ENCODE assay signal across 22 mouse cellular contexts in the genomic region with DNA sequence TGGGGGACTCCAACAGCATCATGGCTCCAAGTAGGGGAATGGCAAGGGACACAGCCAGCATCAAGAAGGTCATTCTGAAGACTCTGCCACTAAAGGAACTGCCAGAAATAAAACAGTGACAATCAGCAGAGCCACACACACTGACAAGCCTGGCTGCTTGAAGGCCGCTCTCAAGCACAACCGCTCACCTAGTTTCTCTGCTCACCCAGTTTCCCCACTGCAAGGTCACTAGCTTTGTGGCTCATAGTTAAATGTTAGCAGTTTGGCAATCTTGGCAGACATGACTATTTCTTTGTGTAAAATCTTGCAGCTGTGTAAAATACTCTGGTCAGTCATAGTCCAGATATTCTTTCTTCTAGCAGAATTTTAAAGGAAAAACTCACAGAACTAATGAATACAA. TPM values are rescaled to one million over a fixed set of nuclear protein-coding genes. Genes with fewer than 3 reads are reported as not detected.
DNase-seq lines count a peak whose midpoint lies in the region; ATAC-seq and TF ChIP-seq lines count a peak whose summit lies in the region.
"Had no signal": no experiment of that assay in that cellular context is flagged by ENCODE, and none has a peak within 500 bp of the region (broad histone marks: within the 10 kb centered on the region; RNA-seq: fewer than 3 reads in every experiment).

No protein-coding gene starts in this region.

- no peak for TF ChIP-seq EP300 in heart, postnatal 0 days (IDR thresholded peaks at IDR 0.05; ENCODE audit: low read depth)

- no peak for ATAC-seq in heart, postnatal 0 days (ENCODE audit: insufficient read depth, low read depth)
- ATAC-seq: forebrain, embryonic 15.5 days; hindbrain, postnatal 0 days; intestine, postnatal 0 days; midbrain, embryonic 16.5 days had no signal

- H3K9me3 ChIP-seq in heart, postnatal 0 days (replicated peaks; ENCODE audit: control insufficient read depth, low read length): no peaks in the 10 kb centered on the region
- no peaks in the 10 kb centered on the region for H3K9me3 ChIP-seq in heart, embryonic 10.5 days
- H3K9me3 ChIP-seq: embryonic facial prominence, embryonic 12.5 days; forebrain, embryonic 15.5 days; limb, embryonic 12.5 days; lung, embryonic 15.5 days had no signal

- no peak overlapping the region for H3K4me3 ChIP-seq in heart, postnatal 0 days (ENCODE audit: low read depth, low read length)
- no peak overlapping the region for H3K4me3 ChIP-seq in heart, embryonic 10.5 days
- H3K4me3 ChIP-seq in liver, adult 2 months (ENCODE audit: insufficient read depth, low read depth, low read length): no peak overlapping the region
- peak overlapping the region; percentile 74 for H3K4me3 ChIP-seq in brown adipose tissue, adult 24 weeks (ENCODE audit: insufficient read depth, low read depth, low read length)
- H3K4me3 ChIP-seq: embryonic facial prominence, embryonic 12.5 days; erythroblast, embryonic 14.5 days; forebrain, embryonic 15.5 days; left cerebral cortex, adult 2 months; limb, embryonic 12.5 days; lung, embryonic 15.5 days had no signal

- 0 out of 2 replicates have a peak overlapping the region, but pooled peaks have one; percentile 15 for H3K27ac ChIP-seq in heart, postnatal 0 days (ENCODE audit: low read depth)
- H3K27ac ChIP-seq in heart, embryonic 10.5 days: no peak overlapping the region
- H3K27ac ChIP-seq in liver, adult 2 months (replicated peaks; ENCODE audit: insufficient read depth, low read depth, low read length): no peak overlapping the region
- peak overlapping the region; percentile 100 for H3K27ac ChIP-seq in brown adipose tissue, adult 24 weeks (replicated peaks; ENCODE audit: low read depth, low read length)
- H3K27ac ChIP-seq: embryonic facial prominence, embryonic 12.5 days; forebrain, embryonic 15.5 days; hindbrain, postnatal 0 days; left cerebral cortex, adult 2 months; limb, embryonic 12.5 days; liver, embryonic 14.5 days; lung, embryonic 15.5 days had no signal

- H3K27me3 ChIP-seq in heart, postnatal 0 days (ENCODE audit: control insufficient read depth, insufficient read depth, low read length): no peaks in the 10 kb centered on the region
- H3K27me3 ChIP-seq in heart, embryonic 10.5 days (ENCODE audit: insufficient read depth, poor library complexity, severe bottlenecking): no peaks in the 10 kb centered on the region
- H3K27me3 ChIP-seq in liver, adult 2 months (ENCODE audit: control insufficient read depth, insufficient read depth, low read length): no peaks in the 10 kb centered on the region
- H3K27me3 ChIP-seq: embryonic facial prominence, embryonic 12.5 days; forebrain, embryonic 15.5 days; limb, embryonic 12.5 days; lung, embryonic 15.5 days had no signal

- no peak for DNase-seq in heart, postnatal 0 days (ENCODE audit: low spot score)
- DNase-seq in heart, embryonic 10.5 days (ENCODE audit: low spot score): no peak
- peak; percentile 78 for DNase-seq in liver, adult 2 months (ENCODE audit: extremely low read depth, low read depth, low spot score)
- DNase-seq in liver: no peak
- peak; percentile 37 to 69 for DNase-seq in kidney, postnatal 36 days
- DNase-seq in cerebellum, postnatal 14 days: no peak
- no peak for DNase-seq in right cerebral cortex, postnatal 10 days (ENCODE audit: low spot score in 2 of 2)
- DNase-seq: cerebellum, adult 9-11 months; lung, postnatal 4 days; thymus, adult 2 months had no signal

- H3K36me3 ChIP-seq in heart, postnatal 0 days (replicated peaks; ENCODE audit: control insufficient read depth, insufficient read depth, low read length): 0 out of 2 replicates have a peak, but pooled peaks cover 4% of the 10 kb centered on the region
- H3K36me3 ChIP-seq in heart, embryonic 10.5 days: no peaks in the 10 kb centered on the region
- H3K36me3 ChIP-seq in liver, adult 2 months (ENCODE audit: control insufficient read depth, insufficient read depth, low read length): peaks cover 2% of the 10 kb centered on the region; the same call in 1 of the 2 replicates
- H3K36me3 ChIP-seq: embryonic facial prominence, embryonic 12.5 days; forebrain, embryonic 15.5 days; lung, embryonic 15.5 days had no signal

- no peak for TF ChIP-seq CTCF in heart, postnatal 0 days (IDR thresholded peaks at IDR 0.05; ENCODE audit: low read depth)
- no peak for TF ChIP-seq CTCF in liver, adult 2 months (IDR thresholded peaks at IDR 0.05; ENCODE audit: low read depth, low read length)

- TF ChIP-seq POLR2A in liver, adult 2 months (IDR thresholded peaks at IDR 0.05; ENCODE audit: extremely low read depth, insufficient read depth, low read length): no peak

- no peak overlapping the region for H3K4me2 ChIP-seq in heart, postnatal 0 days (ENCODE audit: low read depth, low read length)
- H3K4me2 ChIP-seq: embryonic facial prominence, embryonic 12.5 days; forebrain, embryonic 15.5 days; limb, embryonic 12.5 days; lung, embryonic 15.5 days had no signal

- H3K79me2 ChIP-seq in liver, adult 2 months (ENCODE audit: control insufficient read depth, insufficient read depth, low read length): no peaks in the 10 kb centered on the region; the same call in 1 of the 2 replicates

- H3K4me1 ChIP-seq in heart, postnatal 0 days (ENCODE audit: control insufficient read depth, insufficient read depth): 0 out of 2 replicates have a peak, but pooled peaks cover 8% of the 10 kb centered on the region
- H3K4me1 ChIP-seq in heart, embryonic 10.5 days: no peaks in the 10 kb centered on the region
- H3K4me1 ChIP-seq in liver, adult 2 months (ENCODE audit: control insufficient read depth, insufficient read depth, low read length): no peaks in the 10 kb centered on the region
- peaks cover 7% of the 10 kb centered on the region for H3K4me1 ChIP-seq in brown adipose tissue, adult 24 weeks (ENCODE audit: control insufficient read depth, insufficient read depth, insufficient read length, low read length)
- H3K4me1 ChIP-seq: embryonic facial prominence, embryonic 12.5 days; forebrain, embryonic 15.5 days; limb, embryonic 12.5 days; lung, embryonic 15.5 days had no signal

- WGBS in heart, postnatal 0 days: 57% methylated on average over 2 of the region's 2 CpGs
- WGBS in heart, embryonic 10.5 days: 73% methylated on average over 2 of the region's 2 CpGs
- whole genome bisulfite sequencing in liver, adult 2 months: 39% methylated on average over 2 of the region's 2 CpGs

- no peak overlapping the region for H3K9ac ChIP-seq in heart, postnatal 0 days (replicated peaks; ENCODE audit: low read depth, low read length)
- no peak overlapping the region for H3K9ac ChIP-seq in liver, adult 2 months (ENCODE audit: low read depth, low read length)
- H3K9ac ChIP-seq: embryonic facial prominence, embryonic 12.5 days; forebrain, embryonic 15.5 days; limb, embryonic 12.5 days; liver, embryonic 14.5 days; lung, embryonic 15.5 days had no signal

RNA-seq across cellular contexts. Expression of gene Apmap, which starts 8.1 kb away (rescaled TPM):
- total RNA-seq in heart, postnatal 0 days (2014; rRNA removed; ENCODE audit: low replicate concordance): 8.5 and 14.4 TPM in 2 replicates
- 19.0 and 19.8 TPM in 2 replicates for polyA plus RNA-seq in heart, postnatal 0 days (2015; fragmentation: Nextera tagmentation; extraction: Ambion mirVana)
- polyA plus RNA-seq in heart, embryonic 10.5 days (2016; fragmentation: Nextera tagmentation; extraction: Ambion mirVana): 32.8 and 34.2 TPM in 2 replicates
- 37.2 and 42.9 TPM in 2 replicates for total RNA-seq in liver, adult 2 months (2014; rRNA removed)
- polyA plus RNA-seq in liver, adult 2 months (2012; rRNA removed): 23.5 and 42.7 TPM in 2 replicates
- 125 and 136 TPM in 2 replicates for polyA plus RNA-seq in brown adipose tissue, adult 24 weeks (2012; ENCODE audit: insufficient read depth, insufficient read length, missing spikeins)

RNA-seq across cellular contexts. Expression of gene Cst7, which starts 30.0 kb away (rescaled TPM):
- not detected in 2 replicates for total RNA-seq in heart, postnatal 0 days (2014; rRNA removed; ENCODE audit: low replicate concordance)
- polyA plus RNA-seq in heart, postnatal 0 days (2015; fragmentation: Nextera tagmentation; extraction: Ambion mirVana): 0.12 and 0.16 TPM in 2 replicates
- polyA plus RNA-seq in heart, embryonic 10.5 days (2016; fragmentation: Nextera tagmentation; extraction: Ambion mirVana): 0.15 and 0.58 TPM in 2 replicates
- not detected in 2 replicates for total RNA-seq in liver, adult 2 months (2014; rRNA removed)
- 0.27 TPM in 1 of 2 replicates, not detected in the other for polyA plus RNA-seq in liver, adult 2 months (2012; rRNA removed)
- not detected in 2 replicates for polyA plus RNA-seq in brown adipose tissue, adult 24 weeks (2012; ENCODE audit: insufficient read depth, insufficient read length, missing spikeins)
- total RNA-seq: heart, postnatal 14 days; left cerebral cortex, adult 2 months had no signal
- polyA plus RNA-seq: hindbrain, postnatal 0 days had no signal

Comparison
In these comparisons a context has a peak if more than half of its experiments do, and no peak if none do; other contexts are left out.
1. DNase-seq: peak in liver, adult 2 months (single experiment) and kidney, postnatal 36 days (2 of 2); none in heart, postnatal 0 days (single experiment), heart, embryonic 10.5 days (single experiment), liver (single experiment), cerebellum, postnatal 14 days (0 of 2) and right cerebral cortex, postnatal 10 days (0 of 2).
2. H3K27ac ChIP-seq: peak in heart, postnatal 0 days (single experiment) and brown adipose tissue, adult 24 weeks (single experiment); none in heart, embryonic 10.5 days (single experiment) and liver, adult 2 months (single experiment).